Mouse (Mus musculus) spleen, adult 2 months (tissue): Measurements from ENCODE around the gene Ppp1r13l. TPM values are rescaled to one million over a fixed set of nuclear protein-coding genes. Genes with fewer than 3 reads are reported as not detected.

Source experiments
- DNase-seq, 2 experiments: peaks; one replicate each; pipeline versions ENCODE4 v3.0.0 to v3.0.0-alpha.2; 2012 to 2021; ENCODE audit warnings: low spot score in 2 of 2, low read depth in 1 of 2
- H3K27ac ChIP-seq: fragments of 200-500 bp; 2 replicates; pipeline ENCODE4 v1.5.1; 2012; ENCODE audit warnings: low read length, inconsistent platforms; ENCODE audit not compliant: insufficient read depth
- H3K27me3 ChIP-seq: fragments of 200-500 bp; 2 replicates; pipeline ENCODE4 v1.6.1; 2012; ENCODE audit warnings: mild to moderate bottlenecking, moderate library complexity, low read length, inconsistent platforms; ENCODE audit not compliant: control insufficient read depth, insufficient read depth
- H3K36me3 ChIP-seq: fragments of 200-500 bp; 2 replicates; pipeline ENCODE4 v1.6.1; 2012; ENCODE audit warnings: mild to moderate bottlenecking, low read length, inconsistent platforms; ENCODE audit not compliant: control insufficient read depth, insufficient read depth
- H3K4me1 ChIP-seq: fragments of 200-500 bp; 2 replicates; pipeline ENCODE4 v1.6.1; 2011; ENCODE audit warnings: inconsistent platforms; ENCODE audit not compliant: control insufficient read depth, insufficient read depth, insufficient read length
- H3K4me3 ChIP-seq: fragments of 200-500 bp; 2 replicates; pipeline ENCODE4 v1.5.1; 2011; ENCODE audit warnings: mild to moderate bottlenecking, inconsistent platforms; ENCODE audit not compliant: insufficient read depth, insufficient read length; ENCODE audit errors: extremely low read depth
- CTCF ChIP-seq: fragments of 200-500 bp; IDR thresholded peaks from 2 replicates; pipeline ENCODE4 v1.5.1; 2011; ENCODE audit warnings: mild to moderate bottlenecking, inconsistent platforms; ENCODE audit not compliant: insufficient read depth, insufficient read length, insufficient replicate concordance; ENCODE audit errors: extremely low read depth
- POLR2A ChIP-seq: fragments of 200-500 bp; IDR thresholded peaks from 2 replicates; pipeline ENCODE4 v1.6.1; 2011; ENCODE audit warnings: low read depth, low read length, inconsistent platforms
- WGBS: fragments of 180-500 bp; shearing (Covaris S2); methylation state at CpG from one replicate; pipeline ENCODE4 v1.1.7; 2018; 5-methylcytosine and 5-hydroxymethylcytosine counted together
- polyA plus RNA-seq: library from polyadenylated mRNA; depleted of rRNA; stranded (reverse); fragments of >200 nt; gene quantifications from 2 replicates; pipeline ENCODE4 v1.2.3, GENCODE M21; 2012

Ppp1r13l gene
- polyA plus RNA-seq, 1 experiment = 2.2 TPM

DNA sequence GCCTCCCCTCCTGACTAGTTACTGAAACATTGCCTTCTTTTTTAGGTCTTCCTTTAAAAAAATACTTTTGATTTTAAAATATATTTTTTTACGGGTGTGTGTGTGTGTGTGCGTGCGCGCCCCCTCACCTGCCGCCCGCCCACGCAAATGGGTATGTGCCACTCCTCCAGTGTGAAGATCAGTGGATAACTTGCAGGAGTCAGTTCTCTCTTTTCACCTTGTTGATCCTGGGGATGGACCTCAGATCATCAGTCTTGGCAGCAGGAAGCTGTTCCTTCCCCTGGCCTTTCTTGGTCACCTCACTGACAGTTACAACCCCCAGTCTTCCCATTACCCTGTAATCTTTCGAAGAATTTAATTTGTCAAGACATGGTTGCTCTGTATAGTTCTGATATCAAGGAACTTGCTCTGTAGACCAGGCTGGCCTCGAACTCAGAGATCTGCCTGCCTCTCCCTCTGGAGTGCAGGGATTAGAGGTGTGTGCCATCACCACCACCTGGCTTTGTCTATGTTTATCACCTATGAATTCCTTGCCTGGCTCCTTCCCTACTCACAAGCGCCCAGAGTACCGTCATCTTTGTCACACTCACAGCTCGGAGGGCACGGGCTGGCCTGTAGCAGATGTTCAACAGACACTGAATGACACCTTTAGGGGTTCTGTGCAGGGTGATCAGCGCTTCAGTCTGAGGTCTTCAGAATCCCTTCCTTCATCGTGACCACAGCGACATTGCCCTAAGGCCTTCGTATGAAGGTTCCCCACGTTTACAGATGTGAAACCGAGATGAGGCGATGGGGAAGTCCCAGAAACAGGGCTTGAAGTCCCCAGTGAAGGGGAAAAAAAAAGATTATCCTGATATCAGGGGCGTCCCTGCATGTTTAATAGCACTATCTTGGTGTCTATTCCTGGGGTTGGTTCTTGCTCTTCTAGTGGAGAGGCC is 34.0 kb upstream of the Ppp1r13l start:
- peak; percentile 36 to 78 for DNase-seq
- H3K36me3 ChIP-seq = no peaks in the 10 kb centered on the region
- H3K4me1 ChIP-seq = peaks cover 27% of the 10 kb centered on the region; the same call in 1 of the 2 replicates
- 45% methylated on average over 21 of the region's 21 CpGs for WGBS
- no peak overlapping the region for H3K27ac ChIP-seq
- peaks cover 2% of the 10 kb centered on the region; the same call in 1 of the 2 replicates for H3K27me3 ChIP-seq
- TF ChIP-seq CTCF = no peak
- no peak for TF ChIP-seq POLR2A
- H3K4me3 ChIP-seq = no peak overlapping the region

DNA sequence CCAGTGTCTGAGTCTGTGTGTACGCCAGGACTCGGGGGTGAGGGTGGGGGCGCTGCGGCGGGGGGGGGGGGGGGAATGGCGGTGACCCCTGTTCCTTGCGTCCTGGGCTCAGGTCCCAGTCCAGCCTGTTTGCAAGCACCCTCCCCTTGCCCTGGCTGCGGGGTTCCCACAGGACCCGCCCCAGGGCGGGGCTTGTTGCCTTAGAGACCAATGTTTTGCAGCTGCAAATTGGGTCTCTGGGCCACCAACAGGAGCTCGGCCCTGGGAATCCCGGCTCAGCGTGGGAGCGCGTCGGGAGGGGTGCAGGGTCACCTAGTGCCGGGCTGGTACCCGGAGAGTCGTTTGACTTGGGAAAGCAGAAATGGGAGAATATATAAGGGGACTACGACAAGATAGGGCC is 33.2 kb upstream of the Ppp1r13l start:
- Histone ChIP-seq H3K27me3 (peaks cover 2% of the 10 kb centered on the region; the same call in 1 of the 2 replicates), H3K36me3 (no peaks in the 10 kb centered on the region), H3K4me1 (peaks cover 23% of the 10 kb centered on the region; the same call in 1 of the 2 replicates), H3K27ac (no peak overlapping the region), H3K4me3 (no peak overlapping the region)
- 2% methylated on average over 20 of the region's 20 CpGs for WGBS
- DNase-seq = no peak
- TF ChIP-seq CTCF (no peak), POLR2A (no peak)

DNA sequence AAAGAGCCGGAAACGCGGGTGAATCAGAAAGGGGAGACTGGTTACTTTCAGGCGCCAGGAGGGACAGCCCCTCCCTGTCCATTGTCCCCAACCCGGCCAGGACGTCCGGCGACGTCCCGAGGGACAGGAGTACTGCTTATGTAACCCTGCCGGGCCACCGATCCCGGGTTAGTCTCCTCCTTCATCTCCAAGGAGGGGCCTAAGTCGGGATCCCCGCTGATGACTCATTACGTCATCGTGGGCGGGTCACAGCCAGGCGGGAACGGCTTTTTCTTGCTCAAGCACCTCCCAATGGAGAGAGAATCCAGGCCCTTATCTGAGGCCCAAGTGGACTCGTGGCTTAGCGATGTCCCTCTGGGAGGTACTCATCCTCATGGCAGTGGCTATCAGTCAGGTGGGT is 32.4 kb upstream of the Ppp1r13l start:
- 5% methylated on average over 22 of the region's 22 CpGs for whole genome bisulfite sequencing
- Histone ChIP-seq H3K4me1 (peaks cover 21% of the 10 kb centered on the region; the same call in 1 of the 2 replicates), H3K4me3 (no peak overlapping the region), H3K27ac (no peak overlapping the region), H3K27me3 (peaks cover 2% of the 10 kb centered on the region; the same call in 1 of the 2 replicates), H3K36me3 (no peaks in the 10 kb centered on the region)
- no peak for DNase-seq
- no peak for TF ChIP-seq CTCF
- no peak for TF ChIP-seq POLR2A

DNA sequence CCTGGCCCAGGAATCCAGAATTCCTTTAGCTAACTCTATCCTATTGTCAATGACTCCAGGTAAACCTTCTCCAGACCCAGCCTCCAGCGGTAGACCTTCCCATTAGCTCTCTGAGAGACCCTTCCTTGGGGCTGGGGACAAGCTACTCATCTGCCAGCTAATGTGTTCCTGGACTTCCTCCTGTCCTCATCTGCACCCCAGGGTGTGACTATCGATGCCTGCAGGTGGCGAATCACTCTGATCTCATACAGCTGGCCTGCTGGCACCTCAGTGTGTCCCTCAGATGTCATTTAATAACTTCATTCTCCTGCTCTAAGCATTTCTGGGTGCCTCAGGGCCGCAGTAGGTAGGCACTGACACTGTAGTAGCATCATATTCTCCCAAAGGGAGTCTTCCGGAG is 31.8 kb upstream of the Ppp1r13l start:
- Histone ChIP-seq H3K27ac (no peak overlapping the region), H3K4me1 (peaks cover 26% of the 10 kb centered on the region), H3K36me3 (no peaks in the 10 kb centered on the region), H3K4me3 (no peak overlapping the region), H3K27me3 (peaks cover 2% of the 10 kb centered on the region; the same call in 1 of the 2 replicates)
- TF ChIP-seq CTCF (no peak), POLR2A (no peak)
- WGBS = 62% methylated on average over 5 of the region's 5 CpGs
- no peak for DNase-seq

DNA sequence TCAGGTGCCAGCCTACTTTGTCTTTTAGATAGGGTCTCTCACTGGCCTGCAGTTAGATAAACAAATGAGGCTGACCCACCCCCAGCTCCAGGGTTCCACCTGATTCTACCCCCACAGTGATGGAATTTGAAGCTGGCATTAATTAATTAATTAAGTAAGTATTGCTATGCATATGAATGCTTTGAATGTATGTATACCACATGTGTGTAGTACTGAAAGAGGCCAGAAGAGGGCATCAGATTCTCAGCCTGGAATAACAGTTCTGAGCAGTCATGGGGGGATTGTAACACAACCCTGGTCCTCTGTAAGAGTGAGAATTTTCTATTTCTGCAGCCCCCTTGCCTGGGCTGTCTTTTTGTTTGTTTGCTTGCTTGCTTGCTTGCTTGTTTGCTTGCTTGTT is 31.1 kb upstream of the Ppp1r13l start:
- no peak for TF ChIP-seq CTCF
- TF ChIP-seq POLR2A = no peak
- Histone ChIP-seq H3K4me1 (peaks cover 26% of the 10 kb centered on the region), H3K27ac (no peak overlapping the region), H3K36me3 (no peaks in the 10 kb centered on the region), H3K4me3 (no peak overlapping the region), H3K27me3 (peaks cover 2% of the 10 kb centered on the region; the same call in 1 of the 2 replicates)
- DNase-seq = no peak

DNA sequence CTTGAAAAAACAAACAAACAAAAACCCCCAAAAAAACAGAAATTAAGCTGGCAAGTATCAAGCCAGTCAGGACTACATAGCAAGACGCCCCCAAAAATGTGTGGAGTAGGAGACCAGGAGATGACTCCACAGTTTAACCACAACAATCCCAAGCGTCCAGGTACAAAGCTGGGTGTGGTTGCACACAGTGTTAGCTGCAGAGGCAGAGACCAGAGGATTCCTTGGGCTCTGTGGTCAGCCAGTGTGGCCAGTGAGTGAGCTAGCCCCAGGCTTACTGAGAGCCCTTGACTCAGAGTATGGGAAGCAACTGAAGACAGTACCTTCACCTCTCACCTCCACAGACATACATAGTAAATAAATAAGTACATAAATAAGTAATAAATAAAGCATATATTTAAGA is 27.6 kb upstream of the Ppp1r13l start:
- TF ChIP-seq CTCF = no peak
- TF ChIP-seq POLR2A = no peak
- DNase-seq = no peak
- Histone ChIP-seq H3K27me3 (no peaks in the 10 kb centered on the region), H3K36me3 (no peaks in the 10 kb centered on the region), H3K4me3 (no peak overlapping the region), H3K4me1 (peaks cover 12% of the 10 kb centered on the region), H3K27ac (no peak overlapping the region)
- WGBS = 66% methylated on average over 2 of the region's 2 CpGs

DNA sequence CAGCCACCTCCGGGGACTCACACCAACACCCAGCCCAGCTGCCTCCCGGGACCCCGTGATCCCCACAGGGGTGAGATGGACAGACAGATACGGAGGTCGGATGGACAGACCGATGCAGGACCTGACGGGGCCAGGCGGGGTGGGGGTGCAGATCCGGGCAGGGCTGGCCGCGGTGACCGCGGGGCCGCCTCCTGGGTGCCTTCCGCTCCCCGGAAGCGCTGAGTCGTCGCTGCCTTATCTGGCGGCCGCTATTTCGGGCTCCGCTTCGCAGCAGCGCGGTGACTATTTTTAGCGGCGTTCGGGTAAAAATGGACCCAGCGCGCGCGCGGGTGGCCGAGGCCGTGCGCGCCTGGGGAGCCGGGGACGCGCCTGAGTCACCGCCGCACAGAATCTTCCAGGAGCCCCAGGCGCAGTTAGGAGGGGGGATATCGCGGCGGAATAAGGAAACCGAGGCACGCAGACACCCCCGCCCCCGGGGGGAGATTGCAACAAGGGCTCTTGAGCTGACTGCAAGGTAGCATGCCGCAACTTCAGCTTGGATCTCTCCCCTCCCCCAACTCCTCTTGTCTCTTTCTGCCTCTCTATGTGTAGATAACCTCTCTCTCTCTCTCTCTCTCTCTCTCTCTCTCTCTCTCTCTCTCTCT is 26.7 kb upstream of the Ppp1r13l start:
- DNase-seq = peak in 1 of 2 experiments; percentile 77
- no peaks in the 10 kb centered on the region for H3K36me3 ChIP-seq
- WGBS = under 1% methylated on average over 52 of the region's 52 CpGs
- peaks cover 7% of the 10 kb centered on the region for H3K4me1 ChIP-seq
- peak overlapping the region; percentile 60 for H3K4me3 ChIP-seq
- H3K27me3 ChIP-seq = no peaks in the 10 kb centered on the region
- TF ChIP-seq POLR2A (no peak), CTCF (no peak)
- peak overlapping the region; percentile 41 for H3K27ac ChIP-seq
